Mouse (Mus musculus) adrenal gland (tissue): ENCODE measurements at regions not wholly inside any gene's neighbourhood (a gene's known extent, or its start where the extent isn't known, plus 50 kb on each side); places are given as distances from the start of the nearest gene placed in this dataset.

Experiments used
- intact Hi-C: fragments of 180-260 bp; cut with DNase I; formaldehyde crosslinking; loops from one replicate; pipeline ENCODE4 v1.15.1; 2025
- microRNA-seq, 2 experiments: library from miRNA; unstranded; fragments of <30 nt; microRNA quantifications; one replicate each; pipeline ENCODE4; 2019

GRCm38 (mm10) chr6:73401059-73401458 is 68.4 kb downstream of the 4931417E11Rik start:
- intact Hi-C loops: no loop called here

GRCm38 (mm10) chr6:73389301-73389700 is 80.2 kb downstream of the 4931417E11Rik start:
- intact Hi-C loops: no loop called here

DNA sequence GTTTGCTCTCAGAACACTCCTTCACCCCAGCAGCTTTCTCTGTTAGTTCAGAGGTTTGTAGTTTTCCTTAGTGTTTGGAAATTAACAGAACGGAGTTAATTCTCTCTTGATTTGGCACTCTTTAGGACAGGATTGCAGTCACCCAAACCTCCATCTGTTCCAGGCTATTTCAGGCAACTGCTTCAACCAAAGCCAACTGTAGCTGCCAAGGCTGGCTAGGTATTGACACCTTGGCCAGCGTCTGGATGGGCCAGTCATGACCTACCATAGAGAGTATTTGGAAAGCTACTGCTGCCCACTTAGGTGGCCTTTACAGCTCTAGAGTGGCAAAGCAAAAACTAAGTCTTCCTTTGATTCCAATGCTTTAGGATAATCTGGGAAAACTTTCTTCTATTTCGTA is 83.2 kb downstream of the 4931417E11Rik start:
- intact Hi-C loops: no loop called here

DNA sequence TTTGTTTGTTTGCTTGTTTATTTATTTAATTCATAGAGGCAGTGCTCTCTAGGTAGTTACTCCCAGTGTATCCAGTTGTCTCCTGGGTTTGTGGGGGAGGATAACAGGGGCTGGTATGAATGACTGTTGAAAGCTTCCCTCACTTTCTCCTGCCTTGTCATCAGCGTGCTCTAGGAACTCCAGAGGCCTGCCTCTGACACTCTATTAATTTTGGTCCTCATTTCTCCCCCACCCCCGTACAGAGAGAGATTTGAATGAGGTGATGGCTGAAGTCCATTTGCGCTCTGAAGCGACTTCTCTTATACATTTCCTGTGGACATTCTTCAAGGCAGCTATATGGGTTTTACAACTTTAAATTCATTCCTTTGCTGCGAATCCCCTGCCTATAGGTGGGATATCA is 89.6 kb downstream of the 4931417E11Rik start:
- intact Hi-C loops: no loop called here

DNA sequence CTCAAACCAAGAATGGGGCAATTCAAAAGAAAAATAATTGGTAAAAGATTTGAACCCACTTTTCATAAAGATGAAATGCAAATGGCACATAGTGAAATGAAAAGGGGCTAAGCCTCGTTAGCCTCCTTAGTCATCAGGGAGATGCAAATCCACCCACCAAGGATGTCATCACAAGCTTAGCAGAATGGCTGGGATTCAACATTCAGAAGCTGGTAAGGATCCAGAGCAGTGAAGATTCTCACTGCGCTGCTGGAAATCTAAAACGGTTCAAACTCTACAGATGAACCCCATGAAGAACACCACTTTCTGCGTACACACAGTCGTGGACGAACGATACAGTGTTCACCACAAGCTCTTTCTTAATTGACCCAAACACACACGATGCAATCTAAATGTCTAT is 91.6 kb downstream of the 4931417E11Rik start:
- intact Hi-C loops: no loop called here

DNA sequence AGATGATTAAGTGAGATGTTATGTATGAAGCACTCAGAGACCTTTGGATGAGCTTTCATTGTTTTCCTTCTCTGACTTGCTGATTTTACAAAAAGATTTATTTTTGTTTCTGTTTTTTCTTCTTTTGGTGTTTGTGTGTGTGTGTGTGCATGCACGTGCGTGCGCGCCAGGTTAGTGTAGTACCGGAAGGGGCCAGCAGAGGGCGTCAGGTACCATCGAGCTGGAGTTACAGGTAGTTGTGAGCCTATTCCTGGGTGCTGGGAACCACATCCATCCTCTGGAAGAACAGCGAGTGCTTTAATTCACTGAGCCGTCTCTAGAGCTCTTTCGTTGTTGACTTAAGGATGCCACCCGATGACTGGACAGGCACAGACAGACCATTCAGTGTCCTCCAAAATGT is 93.2 kb downstream of the 4931417E11Rik start:
- intact Hi-C loops: no loop called here

DNA sequence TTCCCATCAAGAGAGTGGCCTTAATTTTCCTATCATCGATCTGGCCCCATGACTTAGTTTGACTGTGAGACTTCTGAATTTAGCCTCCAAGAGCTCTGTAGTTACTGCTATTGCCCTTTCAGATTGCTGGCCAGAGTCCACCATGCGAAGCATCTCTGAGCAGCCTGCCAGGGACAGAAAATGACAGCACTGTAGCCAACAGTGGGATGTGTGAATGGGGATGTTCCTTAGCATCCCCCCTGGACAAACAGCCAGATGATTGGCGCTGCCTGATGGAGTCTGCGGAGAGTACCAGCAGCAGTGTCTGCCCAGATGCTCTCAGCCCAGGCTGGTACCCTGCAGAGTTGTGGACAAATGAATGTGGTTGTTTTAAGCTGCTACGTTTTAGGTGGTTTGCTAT is 96.6 kb downstream of the 4931417E11Rik start:
- intact Hi-C loops: no loop called here

DNA sequence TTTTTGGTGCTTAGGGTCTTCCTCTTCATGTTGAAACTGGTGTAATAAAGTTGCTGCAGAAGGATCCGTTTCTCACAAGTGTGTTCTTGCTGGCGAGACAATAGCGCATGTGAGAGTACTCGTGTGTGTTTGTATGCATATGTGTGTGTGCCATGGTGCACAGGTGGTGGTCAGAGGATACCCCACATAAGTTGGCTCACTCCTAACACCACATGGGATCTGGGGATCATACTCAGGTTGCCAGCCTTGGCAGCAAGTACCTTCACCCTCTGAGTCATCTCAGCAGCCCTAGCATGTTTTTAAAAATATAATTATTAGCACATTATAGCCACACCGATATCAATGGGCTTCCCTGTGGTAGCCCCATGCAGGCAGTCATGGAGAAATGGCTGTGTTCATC is 97.6 kb downstream of the 4931417E11Rik start:
- intact Hi-C loops: no loop called here

GRCm38 (mm10) chr6:73370901-73371300 is 98.6 kb downstream of the 4931417E11Rik start:
- intact Hi-C loops: no loop called here

GRCm38 (mm10) chr6:73368836-73369141 is 100.7 kb downstream of the 4931417E11Rik start:
- intact Hi-C loops: loop anchor here (10.0 kb wide), 1 partner anchor 146 kb away; no protein-coding TSS in a partner anchor

DNA sequence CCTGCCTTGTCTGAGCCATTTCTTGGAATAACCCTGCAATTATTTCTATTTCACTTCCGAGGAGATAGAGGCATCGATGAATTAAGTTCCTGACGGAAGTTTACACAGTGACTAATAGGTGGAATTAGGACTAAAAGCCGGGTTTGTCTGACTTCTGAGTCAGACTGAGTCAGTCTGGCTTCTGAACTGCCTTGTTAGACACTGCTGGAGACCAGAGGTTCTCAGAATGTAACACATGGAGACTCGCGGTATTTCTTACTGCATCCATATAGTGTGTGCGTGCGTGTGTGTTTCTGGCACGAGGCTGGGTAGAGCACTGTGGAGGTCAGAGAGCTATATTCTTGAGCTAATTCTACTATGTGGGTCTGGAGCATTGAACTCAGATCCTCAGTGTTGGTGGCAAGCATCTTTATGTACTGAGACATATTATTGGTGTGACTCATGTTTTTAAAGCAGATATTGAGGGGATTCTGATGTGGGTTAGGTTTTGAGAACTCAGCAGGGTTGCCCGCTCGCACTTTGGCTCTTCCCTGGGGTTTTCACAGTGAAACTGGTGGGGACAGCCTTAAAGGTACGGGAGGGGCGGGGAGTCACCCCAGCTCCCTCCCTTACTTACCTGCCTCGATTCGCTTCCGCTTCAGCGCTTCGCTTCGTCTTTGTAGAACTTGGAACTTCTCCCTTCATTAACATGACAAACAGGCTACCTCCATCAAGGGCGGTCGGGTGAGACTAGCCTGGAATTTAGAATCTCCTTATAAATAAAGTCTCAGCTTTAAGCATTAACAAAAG is 101.2 kb downstream of the 4931417E11Rik start:
- intact Hi-C loops: loop anchor here (10.0 kb wide), 1 partner anchor 147 kb away; no protein-coding TSS in a partner anchor

GRCm38 (mm10) chr6:73367616-73368015 is 101.9 kb downstream of the 4931417E11Rik start:
- intact Hi-C loops: loop anchor here (10.0 kb wide), 1 partner anchor 147 kb away; no protein-coding TSS in a partner anchor

DNA sequence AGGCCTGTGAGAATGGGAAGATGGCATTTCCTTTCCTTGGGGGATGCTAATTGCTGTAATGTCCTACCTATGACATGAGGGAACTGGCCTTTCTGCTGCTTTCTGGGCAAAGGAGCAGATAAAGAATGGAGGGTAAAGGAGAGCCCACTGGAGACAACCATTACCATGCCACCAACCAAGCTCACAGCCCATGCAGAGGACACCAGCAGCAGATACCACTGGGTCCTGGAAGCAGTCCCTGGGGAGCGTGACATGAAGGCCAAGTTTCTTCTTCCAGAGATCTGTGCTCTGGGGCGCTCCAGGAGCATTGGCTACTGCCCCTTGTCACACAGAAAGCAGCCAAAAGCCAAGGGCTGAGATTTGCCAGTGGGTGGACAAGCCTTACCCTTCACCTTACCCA is 102.8 kb downstream of the 4931417E11Rik start:
- intact Hi-C loops: loop anchor here (10.0 kb wide), 1 partner anchor 148 kb away; no protein-coding TSS in a partner anchor

DNA sequence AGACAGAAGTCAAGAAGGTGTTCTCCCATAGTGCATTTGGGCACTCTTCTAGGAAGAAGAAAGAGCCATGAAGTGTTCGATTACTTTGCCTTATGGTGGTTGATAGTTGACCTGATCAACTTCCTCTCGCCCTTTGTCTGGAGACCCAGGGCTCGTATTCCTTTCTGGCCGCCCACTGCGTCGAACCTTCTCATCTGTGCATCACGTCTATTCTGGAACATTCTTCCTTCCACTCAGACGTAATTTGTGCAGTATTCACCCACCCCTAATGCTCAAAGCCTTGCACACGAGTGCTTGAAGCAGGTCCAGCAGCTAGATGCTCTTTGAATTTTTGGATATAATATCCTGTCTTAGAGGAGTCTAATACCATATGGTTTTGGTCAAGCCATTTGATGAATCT is 104.2 kb downstream of the 4931417E11Rik start:
- intact Hi-C loops: loop anchor here (10.0 kb wide), 1 partner anchor 149 kb away; no protein-coding TSS in a partner anchor

DNA sequence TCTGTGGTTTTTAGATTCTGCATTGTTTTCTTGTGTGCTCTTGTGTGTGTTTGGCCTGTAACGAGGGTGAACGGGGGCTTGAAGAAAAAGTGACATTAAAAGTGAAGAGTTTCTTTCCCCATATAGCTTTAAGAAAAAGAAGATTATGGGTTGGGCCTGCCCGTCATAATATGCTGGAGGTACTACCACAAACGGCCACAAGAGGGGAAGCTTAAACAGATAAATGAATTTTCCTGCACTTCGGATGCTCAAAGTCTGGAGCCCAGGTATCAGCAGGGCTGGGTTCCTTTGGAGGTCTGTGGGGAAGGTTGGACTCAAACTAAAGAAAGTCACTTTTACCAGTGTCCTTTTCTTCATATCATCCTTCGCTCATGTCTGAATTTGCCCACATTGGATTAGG is 86.8 kb downstream of the Suclg1 start:
- intact Hi-C loops: no loop called here

DNA sequence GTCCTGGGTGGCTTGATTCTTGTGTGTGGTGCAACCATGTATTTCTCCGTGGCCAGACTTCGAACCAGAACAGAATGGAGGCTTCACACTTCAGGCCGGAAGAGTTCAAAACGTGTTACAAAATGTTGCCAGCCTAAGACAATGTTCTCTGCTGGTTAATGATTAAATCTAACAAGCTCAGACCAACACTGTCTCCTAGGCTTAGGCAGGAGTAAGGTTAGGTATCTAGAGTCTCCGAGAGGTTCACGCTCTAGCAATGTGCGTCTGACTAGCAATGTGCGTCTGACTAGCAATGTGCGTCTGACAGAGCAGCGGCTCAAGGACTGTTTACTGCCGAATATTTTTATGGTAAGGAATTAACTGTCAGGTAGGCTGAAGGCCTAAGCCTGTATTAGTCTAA is 81.5 kb downstream of the Suclg1 start:
- intact Hi-C loops: no loop called here

Small RNAs in the stretch of these regions (microRNA-seq; reads per million reads assigned to microRNA genes)
- gene Gm24370: 0 reads per million in 2 experiments
